Mouse (Mus musculus) frontal cortex, postnatal 36 days (tissue): Measurements from ENCODE around the gene Tatdn3.

Source experiments
- DNase-seq, 2 experiments: peaks; one replicate each; pipeline ENCODE4 v3.0.0; 2022; ENCODE audit warnings: low spot score in 2 of 2

Gene Tatdn3

DNA sequence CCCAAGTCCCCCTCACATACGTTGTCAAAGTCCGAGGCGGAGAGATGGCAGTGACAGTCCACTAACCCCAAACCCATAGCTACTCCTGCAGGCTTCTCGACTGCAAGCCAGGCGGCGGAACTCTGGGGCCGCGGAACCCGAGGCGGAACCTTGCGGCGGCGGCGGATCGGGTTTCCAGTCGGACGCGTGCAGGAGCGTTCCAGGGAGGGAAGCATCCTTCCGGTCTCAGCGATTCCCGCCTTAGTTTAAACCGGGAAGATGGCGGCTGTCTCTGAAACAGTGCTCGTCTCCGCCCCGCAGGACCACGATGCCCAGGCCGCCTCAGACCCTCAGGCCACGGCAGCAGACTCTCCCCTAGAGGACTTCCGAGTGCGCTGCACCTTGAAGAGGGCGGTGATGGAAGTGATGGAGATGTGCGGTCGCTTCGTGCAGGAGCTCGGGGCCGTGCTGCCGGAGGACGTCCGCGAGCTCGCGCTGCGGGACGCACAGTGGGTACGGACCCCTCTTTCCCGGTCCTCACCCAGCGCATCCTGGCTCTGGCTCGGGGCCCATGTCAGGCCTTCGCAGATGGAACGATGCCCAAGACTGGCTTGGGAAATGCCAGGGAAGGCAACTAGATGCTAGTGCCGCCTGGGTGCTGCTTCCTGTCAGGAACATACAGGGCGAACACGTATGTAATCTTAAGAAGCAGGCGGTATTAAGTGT, at the start of gene Tatdn3, which contains the start of gene Nsl1:
TSS of gene Tatdn3 (minus strand) at position 152 of the 705 bp plus-strand sequence.
TSS of gene Nsl1 (plus strand) at position 232 of the 705 bp plus-strand sequence.
- DNase-seq, result peak; percentile 93 to 96

- DNase-seq, result no peak
Observed at GRCm38 (mm10) chr1:191111146-191111545, 48.4 kb upstream of the Tatdn3 start.

DNA sequence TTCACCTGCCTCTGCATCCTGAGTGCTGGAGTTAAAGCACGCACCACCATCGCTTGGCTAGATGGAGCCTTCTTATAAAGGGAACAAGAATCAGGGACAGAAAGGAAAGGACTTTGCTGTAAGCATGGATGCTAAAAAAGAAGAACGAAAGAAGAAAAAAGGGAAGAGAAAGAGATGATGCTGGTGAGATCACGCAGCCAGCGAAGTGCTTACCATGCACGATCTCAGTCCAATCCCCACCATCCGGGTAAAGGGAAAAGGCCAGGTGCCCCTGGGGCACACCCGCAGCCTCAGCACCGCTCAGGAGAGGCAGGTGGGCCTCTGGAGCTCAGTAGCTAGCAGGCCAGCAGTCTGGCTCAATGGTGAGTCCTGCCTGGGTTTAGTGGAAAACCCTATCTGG, 47.2 kb upstream of the Tatdn3 start:
- DNase-seq, result no peak

DNA sequence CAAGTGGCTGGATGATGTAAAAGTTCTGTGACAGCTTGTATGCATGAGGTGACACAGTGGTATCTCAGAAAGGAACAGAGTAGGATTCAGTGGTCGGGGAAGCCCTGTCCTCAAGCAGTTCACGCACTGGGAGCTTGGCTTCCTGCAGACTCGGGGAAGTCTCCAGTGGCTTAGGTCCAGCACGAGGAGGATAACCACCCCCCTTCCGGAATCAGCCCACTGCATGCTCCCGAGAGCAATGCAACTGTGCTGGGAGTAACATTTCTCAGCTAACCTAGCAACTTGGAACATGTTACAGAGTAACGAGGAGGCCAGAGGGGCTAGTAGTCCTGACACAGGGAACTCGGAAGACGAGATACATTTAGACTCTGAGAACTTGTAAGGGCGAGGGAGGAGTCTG, 44.6 kb upstream of the Tatdn3 start:
- no peak for DNase-seq

DNA sequence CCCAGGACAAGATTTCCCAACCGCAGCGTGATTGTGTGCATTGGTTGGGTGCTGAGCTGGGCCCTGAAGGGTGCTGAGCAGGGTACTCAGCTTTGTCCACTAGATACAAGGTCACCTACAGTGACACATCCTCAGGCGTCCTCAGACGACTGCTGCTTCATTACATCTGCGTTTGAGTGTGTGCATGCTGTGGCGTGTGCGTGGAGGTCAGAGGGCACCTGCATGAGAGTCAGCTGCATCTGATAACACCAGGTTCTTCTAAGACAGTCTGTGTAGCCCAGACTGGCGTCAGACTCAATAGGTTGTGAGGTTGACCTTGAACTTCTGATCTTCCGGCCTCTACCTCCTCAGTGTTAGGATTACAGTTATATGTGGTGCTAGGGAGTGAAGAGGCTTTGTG, 42.5 kb upstream of the Tatdn3 start:
- no peak for DNase-seq

DNA sequence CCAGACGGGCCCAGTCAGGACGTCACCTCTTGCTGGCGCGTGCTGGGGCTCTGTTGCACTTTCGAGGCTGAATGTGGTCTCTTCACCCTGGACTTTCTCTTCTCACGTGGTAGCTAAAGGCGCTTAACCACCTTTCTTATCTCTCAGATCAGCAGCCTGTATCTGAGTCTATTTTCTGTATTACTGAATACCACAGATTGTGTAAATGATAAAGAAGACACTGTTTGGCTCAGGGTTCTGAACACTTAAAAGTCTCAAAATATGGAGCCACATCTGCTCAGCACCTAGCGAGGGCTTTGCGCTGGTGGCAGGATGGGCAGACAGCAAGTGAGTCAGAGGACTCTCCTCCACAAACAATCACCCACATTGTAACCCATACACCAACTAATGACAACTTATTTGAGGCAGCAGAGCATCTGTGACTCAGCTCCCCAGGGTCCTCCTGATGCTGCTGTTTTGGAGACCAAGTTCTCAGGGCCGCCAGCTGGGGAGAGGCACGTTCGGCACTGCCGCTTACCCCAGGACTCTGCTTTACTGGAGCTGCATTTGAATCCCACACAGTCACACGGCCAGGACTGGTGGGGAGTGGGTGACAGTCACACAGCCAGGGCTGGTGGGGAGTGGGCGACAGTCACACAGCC, 40.1 kb upstream of the Tatdn3 start:
- DNase-seq, result no peak

DNA sequence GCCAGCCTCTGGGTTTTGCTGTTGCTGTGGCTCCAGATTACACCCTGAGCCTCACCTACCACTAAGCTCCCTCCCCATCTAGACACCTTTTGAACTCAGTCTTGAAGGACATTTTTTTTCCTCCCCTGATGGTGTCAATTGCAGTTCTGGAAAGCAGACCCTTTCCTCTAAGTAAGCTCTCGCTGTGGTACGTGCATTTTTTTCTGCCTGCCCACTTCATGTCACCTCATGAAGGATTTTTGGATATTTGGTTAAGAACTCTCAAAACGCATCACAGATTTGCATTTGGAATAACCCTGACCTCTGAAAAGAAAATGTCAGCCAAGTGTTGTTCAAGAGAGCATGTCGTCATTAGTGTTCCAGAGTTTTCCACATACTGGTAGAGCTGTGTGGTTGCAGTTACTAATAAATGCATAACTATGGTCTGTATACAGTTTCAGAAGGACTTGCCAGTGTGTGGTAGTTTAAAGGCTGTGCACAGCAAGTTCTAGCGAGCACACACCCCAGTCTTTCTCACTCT, 37.1 kb upstream of the Tatdn3 start:
- DNase-seq, result no peak

GRCm38 (mm10) chr1:191099114-191099513, 36.4 kb upstream of the Tatdn3 start:
- no peak for DNase-seq

GRCm38 (mm10) chr1:191097802-191098747, 35.3 kb upstream of the Tatdn3 start, which contains the start of gene Batf3:
TSS of gene Batf3 (plus strand) at chr1:191097847.
- no peak for DNase-seq

GRCm38 (mm10) chr1:191096871-191097681, 34.3 kb upstream of the Tatdn3 start:
- no peak for DNase-seq

- DNase-seq, result peak in 1 of 2 experiments; percentile 37
Observed at GRCm38 (mm10) chr1:191095019-191095418, 32.3 kb upstream of the Tatdn3 start.

DNA sequence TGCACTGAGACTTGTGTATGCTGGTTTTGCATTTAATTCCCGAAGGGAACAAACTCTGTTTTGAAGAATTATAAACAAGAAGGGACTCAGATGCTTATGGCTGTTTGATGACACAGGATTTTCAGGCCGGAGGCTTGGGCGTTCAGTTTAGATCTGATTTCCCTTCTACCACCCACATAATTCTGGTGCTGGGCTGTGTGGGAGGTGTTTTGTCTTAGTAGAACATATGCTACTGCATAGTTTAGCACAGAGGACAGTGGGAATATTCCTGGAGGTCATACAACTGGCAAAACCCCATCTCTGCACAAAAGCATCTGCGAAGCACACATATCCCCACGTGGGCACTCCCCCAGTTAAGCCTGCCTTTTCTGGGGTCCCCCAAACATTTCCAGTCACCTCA, 30.8 kb upstream of the Tatdn3 start:
- peak; percentile 56 to 85 for DNase-seq

DNA sequence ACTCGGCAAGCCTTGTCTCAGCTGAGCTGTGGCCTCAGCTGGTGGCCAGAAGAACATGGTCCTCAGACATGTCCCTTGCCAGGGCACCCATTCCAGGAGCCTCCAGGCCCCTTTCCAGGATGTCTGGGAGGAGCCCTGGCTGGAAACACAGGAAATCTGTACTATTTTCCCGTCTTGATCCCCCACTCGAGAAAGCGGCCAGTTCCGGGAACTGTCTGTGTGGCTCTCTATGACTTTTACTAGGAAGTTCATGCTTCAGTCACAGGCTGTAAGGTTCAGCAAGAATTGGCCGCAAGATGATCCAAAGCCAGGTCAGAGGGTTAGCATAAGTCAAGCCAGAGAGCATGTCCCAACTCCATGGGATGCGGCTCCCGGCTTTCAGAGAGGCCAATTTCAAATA, 29.3 kb upstream of the Tatdn3 start:
- no peak for DNase-seq

GRCm38 (mm10) chr1:191089355-191089754, 26.6 kb upstream of the Tatdn3 start:
- DNase-seq, result no peak

- DNase-seq, result no peak
Observed at GRCm38 (mm10) chr1:191087955-191088354, 25.2 kb upstream of the Tatdn3 start.

DNA sequence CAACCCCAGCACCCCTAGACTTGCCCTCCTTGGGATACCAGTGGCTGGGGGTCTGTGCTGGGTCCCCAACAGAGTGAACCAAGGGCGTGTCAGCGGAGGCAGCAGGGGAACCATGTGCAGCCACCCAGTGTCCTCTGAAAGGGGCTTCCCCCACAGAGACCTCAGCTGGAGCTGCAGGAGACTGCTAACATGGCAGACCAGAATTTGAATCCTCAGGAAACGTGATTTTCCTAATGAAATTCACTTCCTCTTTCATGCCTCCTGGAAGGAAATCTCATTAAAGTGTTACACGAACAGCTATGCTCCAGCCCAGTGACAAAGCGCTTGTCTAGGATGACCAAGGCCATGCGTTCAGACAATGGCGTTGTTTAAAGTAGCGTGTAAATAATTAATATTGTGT, 24.2 kb upstream of the Tatdn3 start:
- DNase-seq, result no peak

GRCm38 (mm10) chr1:191086304-191086878, 23.7 kb upstream of the Tatdn3 start:
- DNase-seq, result no peak

- DNase-seq, result no peak
Observed at GRCm38 (mm10) chr1:191085597-191085996, 22.9 kb upstream of the Tatdn3 start.

DNA sequence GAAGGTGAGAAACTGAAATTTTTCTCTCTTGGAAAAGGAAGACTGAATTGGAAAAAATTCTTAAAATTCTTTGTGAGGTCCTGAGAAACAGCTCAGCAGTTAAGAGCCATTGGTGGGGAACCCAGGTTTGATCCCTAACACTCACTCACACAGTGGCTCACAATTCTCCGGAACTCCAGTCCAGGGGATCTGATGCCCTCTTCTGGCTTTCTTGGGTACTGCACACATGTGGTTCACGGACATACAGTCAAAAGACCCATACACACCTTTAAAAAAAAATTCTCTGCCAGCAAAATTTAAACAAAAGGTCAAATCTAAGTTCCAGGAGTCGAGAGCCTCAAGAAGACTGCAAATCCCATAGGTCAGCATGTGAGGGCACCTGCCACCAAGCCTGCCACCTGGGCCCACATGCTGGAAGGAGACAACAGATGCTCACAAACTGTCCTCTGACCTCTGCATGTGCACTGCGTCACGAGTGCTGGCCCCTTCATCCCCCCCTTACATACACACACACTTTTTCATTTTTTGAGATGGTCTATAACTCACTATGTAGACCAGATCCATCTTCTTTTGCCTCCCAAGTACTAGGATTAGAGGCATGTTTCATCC, 22.3 kb upstream of the Tatdn3 start:
- DNase-seq, result peak; percentile 31 to 49

DNA sequence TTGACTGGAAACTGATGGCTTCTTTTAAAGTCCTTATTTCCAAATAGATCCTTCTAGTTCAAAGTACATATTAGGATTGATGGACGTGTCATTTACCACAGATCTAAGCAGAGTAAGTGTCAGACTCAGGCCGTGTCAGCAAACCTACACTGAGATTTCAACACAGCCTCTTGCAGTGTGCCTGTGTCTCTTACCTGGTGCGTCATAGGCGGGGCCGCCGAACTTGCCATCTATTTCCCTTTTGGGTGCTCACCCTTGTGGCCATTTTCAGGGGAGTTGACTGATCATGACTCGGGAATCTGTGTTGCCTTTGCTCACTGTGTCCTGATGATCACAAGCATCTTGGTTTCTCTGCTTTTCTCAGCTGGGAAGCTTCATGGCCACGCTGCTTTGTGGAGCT, 20.5 kb upstream of the Tatdn3 start:
- no peak for DNase-seq
